Mouse (Mus musculus) kidney, adult 2 months (tissue): ENCODE data around the gene Dnah8. TPM values are rescaled to one million over a fixed set of nuclear protein-coding genes. Genes with fewer than 3 reads are reported as not detected.
"Not testable (repeated sequence)": the region's sequence is repeated elsewhere in the genome, so short reads cannot be mapped to it uniquely, and the experiment has no call there.

Experiments used
- DNase-seq: peaks from one replicate; pipeline ENCODE4 v3.0.0; 2021
- H3K27ac ChIP-seq: fragments of 200-500 bp; 2 replicates; pipeline ENCODE4 v1.5.1; 2012; ENCODE audit warnings: low read depth, low read length, control low read depth, inconsistent platforms; ENCODE audit not compliant: insufficient read depth
- H3K27me3 ChIP-seq: fragments of 200-500 bp; replicated peaks from 2 replicates; pipeline ENCODE4 v1.6.1; 2012; ENCODE audit warnings: mild to moderate bottlenecking, moderate library complexity, low read length, inconsistent platforms; ENCODE audit not compliant: control insufficient read depth, insufficient read depth
- H3K36me3 ChIP-seq: fragments of 200-500 bp; 2 replicates; pipeline ENCODE4 v1.6.1; 2012; ENCODE audit warnings: mild to moderate bottlenecking, moderate library complexity, low read length, inconsistent platforms; ENCODE audit not compliant: control insufficient read depth, insufficient read depth
- H3K4me1 ChIP-seq: fragments of 200-500 bp; 2 replicates; pipeline ENCODE4 v1.6.1; 2011; ENCODE audit warnings: low read length; ENCODE audit not compliant: control insufficient read depth, insufficient read depth
- H3K4me3 ChIP-seq: fragments of 200-500 bp; 2 replicates; pipeline ENCODE4 v1.5.1; 2011; ENCODE audit warnings: mild to moderate bottlenecking, low read depth, low read length, control low read depth; ENCODE audit not compliant: insufficient read depth
- CTCF ChIP-seq: fragments of 200-500 bp; conservative IDR thresholded peaks from 2 replicates; pipeline ENCODE4 v1.5.1; 2011; ENCODE audit warnings: low read depth, mild to moderate bottlenecking, control low read depth, low read length, moderate library complexity, mixed read lengths; ENCODE audit not compliant: insufficient read depth, insufficient read length
- POLR2A ChIP-seq: fragments of 200-500 bp; IDR thresholded peaks from one replicate; pipeline ENCODE4 v1.6.1; 2011; ENCODE audit warnings: low read depth, low read length, control low read depth
- WGBS: fragments of 180-500 bp; shearing (Covaris S2); methylation state at CpG from one replicate; pipeline ENCODE4 v1.1.7; 2018; 5-methylcytosine and 5-hydroxymethylcytosine counted together
- polyA plus RNA-seq: library from polyadenylated mRNA; depleted of rRNA; stranded (reverse); fragments of >200 nt; gene quantifications from 2 replicates; pipeline ENCODE4 v1.2.3, GENCODE M21; 2012

Dnah8 gene
- polyA plus RNA-seq, 1 experiment: 1.2 TPM

DNA sequence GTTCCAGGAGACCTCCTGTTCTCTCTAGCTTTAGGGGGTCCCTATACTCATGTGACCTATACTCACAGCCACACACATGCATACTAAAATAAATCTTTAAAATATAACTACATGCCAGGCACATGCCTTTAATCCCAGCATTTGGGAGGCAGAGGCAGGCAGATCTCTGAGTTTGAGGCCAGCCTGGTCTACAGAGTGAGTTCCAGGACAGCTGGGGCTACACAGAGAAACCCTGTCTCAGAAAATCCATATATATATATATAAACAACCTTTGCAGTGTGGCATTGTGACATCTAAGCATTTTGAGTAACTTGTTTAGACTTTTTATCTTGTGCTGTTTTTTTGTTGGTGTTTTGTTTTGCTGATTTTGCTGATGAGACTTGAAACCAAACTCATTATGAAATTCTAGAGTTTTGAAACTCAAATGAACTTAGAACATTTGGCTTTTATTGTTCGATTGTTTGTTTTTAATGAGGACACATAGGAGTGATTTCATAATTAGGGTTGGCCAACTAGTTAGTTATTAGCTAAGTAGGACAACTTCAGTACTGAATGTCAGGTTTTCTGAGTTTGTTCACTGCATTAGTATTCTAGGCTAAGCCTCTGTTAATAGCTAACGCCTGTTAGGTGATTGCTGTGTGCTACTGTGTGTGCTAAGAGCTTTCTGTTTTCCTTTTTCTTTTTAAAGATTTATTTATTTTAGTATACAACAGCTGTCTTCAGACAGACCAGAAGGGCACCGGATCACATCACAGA is 5.8 kb upstream of the Dnah8 start:
- Histone ChIP-seq H3K36me3 (no peaks in the 10 kb centered on the region), H3K4me3 (no peak overlapping the region), H3K27ac (0 out of 2 replicates have a peak overlapping the region, but pooled peaks have one; percentile 5), H3K4me1 (peaks cover 8% of the 10 kb centered on the region; the same call in 1 of the 2 replicates), H3K27me3 (no peaks in the 10 kb centered on the region)
- WGBS: 36% methylated on average over 3 of the region's 3 CpGs
- no peak for TF ChIP-seq POLR2A
- TF ChIP-seq CTCF: no peak
- peak; percentile 81 for DNase-seq

DNA sequence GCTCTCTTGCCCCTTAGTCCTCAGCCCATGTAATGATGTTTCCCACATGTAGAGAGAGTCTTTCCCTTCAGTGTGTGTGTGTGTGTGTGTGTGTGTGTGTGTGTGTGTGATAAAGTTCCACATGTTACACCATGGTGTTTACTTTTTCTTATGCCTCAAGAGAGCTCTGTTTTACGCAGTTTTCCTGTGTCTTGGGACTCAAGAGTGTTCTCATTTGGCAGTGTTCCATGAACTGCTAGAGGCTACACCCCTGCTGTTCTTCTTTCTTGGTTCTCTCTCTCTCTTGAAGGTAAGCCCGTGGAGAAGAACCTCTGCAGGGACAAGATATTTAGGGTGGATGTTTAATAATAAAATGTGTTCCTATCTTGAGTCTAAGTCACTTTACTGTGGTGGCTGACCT is 5.0 kb upstream of the Dnah8 start:
- no peaks in the 10 kb centered on the region for H3K36me3 ChIP-seq
- H3K4me1 ChIP-seq: peaks cover 8% of the 10 kb centered on the region; the same call in 1 of the 2 replicates
- no peak for TF ChIP-seq CTCF
- TF ChIP-seq POLR2A: no peak
- H3K4me3 ChIP-seq: no peak overlapping the region
- no peaks in the 10 kb centered on the region for H3K27me3 ChIP-seq
- 18% methylated on average over 2 of the region's 2 CpGs for WGBS
- peak overlapping the region; percentile 5 for H3K27ac ChIP-seq
- DNase-seq: peak; percentile 36

DNA sequence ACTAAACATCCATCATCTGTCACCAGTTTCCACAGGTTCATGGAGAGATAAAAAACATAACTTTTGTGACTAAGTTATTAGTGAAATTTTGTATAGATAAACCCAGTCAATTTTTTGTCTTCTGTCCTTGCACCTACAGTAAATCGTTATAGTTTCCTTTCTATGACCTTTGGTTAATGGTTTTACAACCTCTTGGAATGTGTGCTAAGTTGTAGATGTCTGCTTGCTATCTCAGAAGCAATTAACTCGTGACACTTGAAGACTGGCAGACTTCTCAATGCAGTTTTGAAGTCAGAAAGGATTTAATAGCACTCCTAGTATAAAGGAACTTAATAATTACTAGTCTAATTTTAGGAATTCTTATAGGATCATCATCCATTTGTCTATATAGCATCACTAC is 3.6 kb upstream of the Dnah8 start:
- H3K27me3 ChIP-seq: no peaks in the 10 kb centered on the region
- no peak for DNase-seq
- TF ChIP-seq CTCF: no peak
- no peak for TF ChIP-seq POLR2A
- H3K36me3 ChIP-seq: no peaks in the 10 kb centered on the region
- no peak overlapping the region for H3K27ac ChIP-seq
- peaks cover 8% of the 10 kb centered on the region; the same call in 1 of the 2 replicates for H3K4me1 ChIP-seq
- 54% methylated on average over 2 of the region's 2 CpGs for WGBS
- no peak overlapping the region for H3K4me3 ChIP-seq

DNA sequence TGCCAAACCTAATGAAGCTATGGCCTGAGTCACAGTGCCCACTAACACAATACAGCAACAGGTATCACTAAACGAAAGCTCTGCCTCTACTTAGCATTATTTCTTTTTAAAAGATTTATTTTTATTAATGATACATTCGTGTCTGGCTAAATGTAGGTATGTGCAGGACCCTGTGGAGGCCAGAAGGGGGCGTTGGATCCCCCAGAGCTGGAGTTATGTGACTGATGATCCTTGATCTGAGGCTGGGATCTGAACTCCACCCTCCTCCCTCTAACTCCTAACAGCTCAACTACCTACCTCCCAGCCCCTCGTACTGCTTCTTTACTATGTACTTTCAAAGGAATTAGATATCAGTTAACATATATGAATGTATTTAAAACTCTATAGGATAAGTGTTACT is 2.7 kb upstream of the Dnah8 start:
- Histone ChIP-seq H3K4me3 (no peak overlapping the region), H3K27ac (no peak overlapping the region), H3K36me3 (no peaks in the 10 kb centered on the region), H3K27me3 (no peaks in the 10 kb centered on the region), H3K4me1 (peaks cover 8% of the 10 kb centered on the region; the same call in 1 of the 2 replicates)
- no peak for TF ChIP-seq POLR2A
- TF ChIP-seq CTCF: 0 out of 2 replicates have a peak, but pooled peaks have one; percentile 10
- DNase-seq: no peak
- WGBS: 76% methylated on average over 4 of the region's 4 CpGs

GRCm38 (mm10) chr17:30623200-30623599 is 954 bp upstream of the Dnah8 start:
- Histone ChIP-seq H3K4me3 (no peak overlapping the region), H3K27ac (no peak overlapping the region), H3K27me3 (no peaks in the 10 kb centered on the region), H3K36me3 (no peaks in the 10 kb centered on the region), H3K4me1 (peaks cover 8% of the 10 kb centered on the region; the same call in 1 of the 2 replicates)
- 90% methylated on average over 3 of the region's 3 CpGs for WGBS
- no peak for TF ChIP-seq POLR2A
- no peak for TF ChIP-seq CTCF
- no peak for DNase-seq

DNA sequence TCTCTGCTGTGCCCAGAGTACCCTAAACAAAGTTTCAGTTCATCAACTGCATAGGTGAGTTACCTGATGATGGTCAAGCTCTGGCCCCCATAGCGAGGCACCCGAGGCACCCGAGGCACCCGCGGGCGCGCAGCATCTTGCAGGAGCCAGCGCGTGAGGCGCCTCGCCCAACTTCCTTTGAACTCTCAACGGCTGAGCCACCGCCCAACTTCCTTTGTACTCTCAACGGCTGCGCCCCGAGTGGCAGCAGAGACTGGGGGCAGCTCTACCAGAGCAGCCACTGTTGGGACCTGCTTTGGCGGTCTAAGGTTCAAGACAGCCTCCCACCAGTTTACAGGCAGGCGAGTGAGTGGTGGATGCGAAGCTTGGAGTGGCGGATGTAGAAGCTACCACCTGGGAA is 2.6 kb downstream of the Dnah8 start, which contains the start of gene Glo1:
Gene Glo1, minus strand, starts transcription at position 153 of the 400 bp plus-strand sequence.
- H3K27ac ChIP-seq, H3K36me3 ChIP-seq, DNase-seq, H3K27me3 ChIP-seq, H3K4me3 ChIP-seq, H3K4me1 ChIP-seq: not testable (repeated sequence)
- WGBS: no CpG with 5 or more reads among the region's 20 CpGs

- Histone ChIP-seq H3K4me3 (no peak overlapping the region), H3K27me3 (no peaks in the 10 kb centered on the region), H3K36me3 (no peaks in the 10 kb centered on the region), H3K27ac (no peak overlapping the region), H3K4me1 (no peaks in the 10 kb centered on the region)
- no peak for DNase-seq
- 37% methylated on average over 16 of the region's 17 CpGs for WGBS
- TF ChIP-seq POLR2A: no peak
- TF ChIP-seq CTCF: no peak
Observed at GRCm38 (mm10) chr17:30635367-30635766, 11.2 kb downstream of the Dnah8 start.

DNA sequence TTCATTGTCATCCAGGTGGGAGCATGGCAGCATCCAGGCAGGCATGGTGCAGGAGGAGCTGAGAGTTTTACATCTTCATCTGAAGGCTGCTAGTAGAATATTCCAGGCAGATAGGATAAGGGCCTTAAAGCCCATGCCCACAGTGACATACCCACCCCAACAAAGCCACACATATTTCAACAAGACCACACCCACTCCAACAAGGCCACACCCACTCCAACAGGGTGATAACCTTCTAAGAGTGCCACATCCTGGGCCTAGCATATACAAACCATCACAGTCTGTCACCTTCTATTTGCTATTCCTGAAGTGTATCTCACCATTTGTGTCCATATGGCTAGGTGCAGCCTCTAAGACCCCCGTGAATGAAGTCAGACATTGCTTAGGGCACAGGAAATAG is 13.6 kb downstream of the Dnah8 start:
- H3K4me3 ChIP-seq: no peak overlapping the region
- WGBS: 47% methylated on average over 1 of the region's 1 CpGs
- TF ChIP-seq POLR2A (no peak), CTCF (no peak)
- no peak overlapping the region for H3K27ac ChIP-seq
- no peaks in the 10 kb centered on the region for H3K4me1 ChIP-seq
- no peaks in the 10 kb centered on the region for H3K36me3 ChIP-seq
- H3K27me3 ChIP-seq: no peaks in the 10 kb centered on the region
- no peak for DNase-seq
